Mouse (Mus musculus): ENCODE results near the gene Gm10721.
"Not testable (repeated sequence)": the region's sequence is repeated elsewhere in the genome, so short reads cannot be mapped to it uniquely, and the experiment has no call there.

Gene Gm10721

GRCm38 (mm10) chr9:3012733-3013279, at the start of gene Gm10721:
Gene Gm10721 (plus strand): TSS chr9:3013140.
- DNase-seq (ENCODE audit: low spot score in 2 of 2): not testable (repeated sequence)

- peak in 1 of 2 experiments; percentile 62 for DNase-seq (ENCODE audit: low spot score in 2 of 2)
Measured at GRCm38 (mm10) chr9:3000445-3000972, 12.4 kb upstream of the Gm10721 start, which contains the start of gene Gm10722. Gene Gm10722 (plus strand): TSS chr9:3000922.

GRCm38 (mm10) chr9:3001006-3001405, 11.9 kb upstream of the Gm10721 start:
- peak in 1 of 2 experiments; percentile 75 for DNase-seq (ENCODE audit: low spot score in 2 of 2)

- peak; percentile 100 for DNase-seq (ENCODE audit: low spot score in 2 of 2)
Measured at GRCm38 (mm10) chr9:3001948-3002659, 10.8 kb upstream of the Gm10721 start.

GRCm38 (mm10) chr9:3002794-3003396, 10.0 kb upstream of the Gm10721 start, which contains the start of gene Gm11168:
Gene Gm11168 (plus strand): TSS chr9:3003346.
- DNase-seq (ENCODE audit: low spot score in 2 of 2): peak in 1 of 2 experiments; percentile 59

GRCm38 (mm10) chr9:3006179-3006578, 6.8 kb upstream of the Gm10721 start:
- not testable (repeated sequence) for DNase-seq (ENCODE audit: low spot score in 2 of 2)

GRCm38 (mm10) chr9:3006636-3007035, 6.3 kb upstream of the Gm10721 start:
- peak; percentile 98 to 99 for DNase-seq (ENCODE audit: low spot score in 2 of 2)

- not testable (repeated sequence) for DNase-seq (ENCODE audit: low spot score in 2 of 2)
Measured at GRCm38 (mm10) chr9:3007272-3007671, 5.7 kb upstream of the Gm10721 start.

- DNase-seq (ENCODE audit: low spot score in 2 of 2): not testable (repeated sequence)
Measured at GRCm38 (mm10) chr9:3009331-3009730, 3.6 kb upstream of the Gm10721 start.

GRCm38 (mm10) chr9:3012054-3012621, 802 bp upstream of the Gm10721 start:
- not testable (repeated sequence) for DNase-seq (ENCODE audit: low spot score in 2 of 2)

GRCm38 (mm10) chr9:3015354-3015753, 2.4 kb downstream of the Gm10721 start, which contains the start of gene Gm10720:
Gene Gm10720 (plus strand): TSS chr9:3015654.
- DNase-seq (ENCODE audit: low spot score in 2 of 2): not testable (repeated sequence)

- peak in 1 of 2 experiments; percentile 49 for DNase-seq (ENCODE audit: low spot score in 2 of 2)
Measured at GRCm38 (mm10) chr9:3015896-3016295, 3.0 kb downstream of the Gm10721 start.

- DNase-seq (ENCODE audit: low spot score in 2 of 2): not testable (repeated sequence)
Measured at GRCm38 (mm10) chr9:3017108-3017507, 4.2 kb downstream of the Gm10721 start, which contains the start of gene Gm10719. Gene Gm10719 (plus strand): TSS chr9:3017408.

GRCm38 (mm10) chr9:3018944-3019343, 6.0 kb downstream of the Gm10721 start:
- peak; percentile 96 to 100 for DNase-seq (ENCODE audit: low spot score in 2 of 2)

- DNase-seq (ENCODE audit: low spot score in 2 of 2): peak; percentile 92 to 99
Measured at GRCm38 (mm10) chr9:3019835-3020727, 7.1 kb downstream of the Gm10721 start.

GRCm38 (mm10) chr9:3022316-3023008, 9.5 kb downstream of the Gm10721 start:
- DNase-seq (ENCODE audit: low spot score in 2 of 2): peak; percentile 90 to 97

- DNase-seq (ENCODE audit: low spot score in 2 of 2): peak; percentile 59 to 63
Measured at GRCm38 (mm10) chr9:3023312-3023984, 10.5 kb downstream of the Gm10721 start, which contains the start of gene Gm10718. Gene Gm10718 (plus strand): TSS chr9:3023547.

- DNase-seq (ENCODE audit: low spot score in 2 of 2): peak; percentile 89 to 93
Measured at GRCm38 (mm10) chr9:3023985-3024648, 11.2 kb downstream of the Gm10721 start.

GRCm38 (mm10) chr9:3024912-3025467, 12.1 kb downstream of the Gm10721 start, which contains the start of gene Gm10717:
Gene Gm10717 (plus strand): TSS chr9:3025417.
- peak; percentile 76 to 91 for DNase-seq (ENCODE audit: low spot score in 2 of 2)

Data from urinary bladder, postnatal 4 days (tissue).